Mouse (Mus musculus) lung, postnatal 14 days (tissue): Measurements from ENCODE around the gene Tlr4.

Source experiments
- DNase-seq: peaks from one replicate; pipeline ENCODE4 v3.0.0; 2021

The Tlr4 gene

DNA sequence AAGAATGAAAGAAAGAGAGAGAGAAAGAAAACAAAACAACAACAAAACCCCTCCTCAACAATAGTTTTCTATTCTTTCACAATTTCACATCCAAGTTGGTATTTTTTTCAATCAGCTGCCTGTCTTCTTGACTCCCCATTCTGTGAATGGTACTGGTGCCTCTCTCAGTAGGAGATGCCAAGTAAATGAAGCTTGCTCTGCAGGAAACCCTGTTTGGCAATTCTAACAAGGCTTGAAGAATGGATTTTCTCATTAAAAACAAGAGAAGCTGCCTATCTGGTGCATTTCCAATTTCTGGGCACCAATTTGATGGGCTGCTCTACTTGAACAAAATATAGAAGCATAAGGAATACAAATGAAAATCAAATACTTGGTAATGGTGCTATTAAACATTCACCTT, 74.1 kb downstream of the Tlr4 start:
- no peak for DNase-seq

DNA sequence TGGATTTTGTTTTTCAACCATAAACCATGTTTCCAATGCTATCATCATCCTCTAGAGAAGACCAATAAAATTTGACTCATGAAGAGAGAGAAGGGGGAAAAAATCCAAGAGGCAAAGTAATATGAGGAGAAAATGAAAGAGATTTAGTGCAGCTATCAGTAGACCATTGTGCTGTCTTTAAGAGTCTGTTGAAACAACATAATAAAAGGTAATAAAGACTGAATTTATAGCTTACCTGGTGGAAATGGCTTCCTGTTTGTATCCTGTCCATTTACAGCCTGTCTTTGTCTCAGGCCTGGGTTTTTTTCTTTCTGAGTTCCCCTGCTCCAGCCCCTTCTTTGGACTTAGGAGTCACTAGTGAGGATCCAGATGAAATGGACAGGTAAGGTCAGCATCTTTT, 81.0 kb downstream of the Tlr4 start:
- no peak for DNase-seq

DNA sequence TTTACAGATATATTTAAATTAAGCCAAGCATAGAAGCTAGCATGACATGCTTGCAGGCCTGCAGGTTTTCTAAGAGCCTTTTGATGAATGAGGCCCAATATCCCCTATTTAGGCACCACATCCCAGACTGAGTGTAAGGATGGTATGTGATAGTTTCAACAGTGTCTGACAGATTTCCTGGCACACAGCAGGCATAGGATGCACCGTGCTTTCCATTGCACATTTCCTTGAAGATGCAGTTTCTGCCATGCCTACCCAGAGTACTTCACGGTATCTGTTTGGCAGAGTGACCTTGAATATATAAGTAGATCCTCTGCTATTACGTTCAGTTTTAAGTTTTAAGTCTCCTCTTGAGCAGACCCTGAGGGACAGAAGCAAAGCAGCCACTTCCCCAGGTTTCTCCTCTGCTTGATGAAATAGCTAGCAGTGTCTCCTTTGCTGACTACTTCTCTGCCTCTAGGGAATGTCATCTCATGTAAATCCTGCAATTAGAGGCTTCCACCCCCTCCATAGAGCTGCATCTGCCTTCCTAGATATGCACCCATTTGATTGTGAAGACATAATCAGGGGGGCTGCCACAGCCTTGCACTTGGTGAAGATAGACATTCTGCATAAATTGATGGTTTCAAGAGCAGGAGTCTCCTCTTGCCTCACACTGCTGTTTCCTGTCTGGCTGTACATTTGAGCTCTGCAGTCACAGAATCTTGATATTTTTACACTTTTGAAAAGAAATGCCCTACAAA, 92.4 kb downstream of the Tlr4 start:
- DNase-seq, result no peak

DNA sequence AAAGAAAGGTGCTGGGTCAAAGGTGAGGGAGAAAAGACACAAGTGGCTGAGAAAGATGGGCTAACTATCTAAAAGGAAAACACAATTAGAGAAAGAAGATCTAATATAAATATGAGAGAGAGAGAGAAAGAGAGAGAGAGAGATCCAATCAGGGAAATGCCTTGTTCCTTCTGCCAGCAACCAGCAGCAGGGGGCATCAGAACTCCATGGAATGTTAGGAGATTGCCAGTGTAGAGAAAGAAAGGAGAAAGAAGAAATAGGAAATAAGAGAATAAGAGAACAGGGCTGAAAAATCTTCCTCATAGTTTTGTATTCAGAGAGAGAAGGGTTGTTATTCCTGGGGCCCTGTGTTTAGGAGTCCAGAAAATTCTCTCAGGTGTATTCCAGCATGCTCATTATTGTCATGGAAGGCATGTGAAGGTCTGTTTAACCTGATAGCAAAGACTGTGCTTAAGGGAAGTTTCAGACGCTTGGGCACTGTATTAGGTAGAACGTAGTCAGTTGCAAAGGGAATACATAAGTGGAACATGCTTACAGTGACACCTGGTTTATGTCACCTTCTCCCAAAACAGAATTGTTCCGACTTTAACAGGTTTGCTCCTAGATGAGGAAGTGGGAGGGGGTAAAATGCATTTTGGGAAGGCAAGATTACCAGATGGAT, 96.4 kb downstream of the Tlr4 start:
- DNase-seq, result peak; percentile 33

DNA sequence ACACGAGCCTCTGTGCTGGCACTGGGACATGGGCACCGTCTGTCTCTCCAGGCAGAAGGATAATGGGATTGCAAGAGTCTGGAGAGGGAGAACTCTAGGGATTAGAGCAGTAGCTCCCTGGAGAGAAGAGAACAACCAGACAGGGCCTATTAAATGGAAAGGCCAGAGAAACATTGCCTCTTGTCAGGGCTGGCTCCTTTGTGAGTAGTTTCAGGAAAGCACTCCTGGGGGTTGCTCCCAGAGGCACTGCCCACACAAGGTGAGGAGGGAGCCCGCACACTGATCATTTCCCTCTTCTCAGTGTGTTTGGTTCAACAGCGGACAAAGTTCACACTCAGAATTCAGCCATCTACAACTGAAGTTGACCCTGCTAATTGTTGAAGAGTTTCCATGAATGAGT, 98.7 kb downstream of the Tlr4 start:
- no peak for DNase-seq

DNA sequence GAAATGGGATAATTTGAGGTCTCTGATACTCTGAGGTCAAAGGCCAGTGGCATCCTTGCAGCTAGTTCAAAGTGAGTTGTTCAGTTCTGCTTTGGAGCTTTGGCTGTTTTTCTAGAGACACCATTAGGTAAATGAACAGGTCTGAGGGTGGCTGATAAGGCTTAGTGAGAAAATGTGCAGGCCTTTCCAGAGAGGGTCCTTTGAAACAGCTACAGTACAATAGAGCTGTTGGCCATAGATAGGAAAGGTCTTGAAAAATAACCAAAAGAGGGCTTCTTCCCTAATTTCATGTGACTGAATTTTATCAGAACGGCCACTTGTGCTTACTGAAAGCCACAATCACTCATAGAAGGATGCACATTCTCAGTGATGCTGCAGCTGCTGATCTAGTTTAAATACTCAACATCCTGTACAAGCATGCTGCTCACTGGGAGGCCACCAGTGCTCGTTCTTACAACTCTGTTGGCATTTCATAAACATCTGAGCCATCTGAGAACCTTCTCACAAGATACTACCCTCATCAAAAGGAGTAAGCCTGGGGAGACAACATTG, 100.2 kb downstream of the Tlr4 start:
- DNase-seq, result no peak

DNA sequence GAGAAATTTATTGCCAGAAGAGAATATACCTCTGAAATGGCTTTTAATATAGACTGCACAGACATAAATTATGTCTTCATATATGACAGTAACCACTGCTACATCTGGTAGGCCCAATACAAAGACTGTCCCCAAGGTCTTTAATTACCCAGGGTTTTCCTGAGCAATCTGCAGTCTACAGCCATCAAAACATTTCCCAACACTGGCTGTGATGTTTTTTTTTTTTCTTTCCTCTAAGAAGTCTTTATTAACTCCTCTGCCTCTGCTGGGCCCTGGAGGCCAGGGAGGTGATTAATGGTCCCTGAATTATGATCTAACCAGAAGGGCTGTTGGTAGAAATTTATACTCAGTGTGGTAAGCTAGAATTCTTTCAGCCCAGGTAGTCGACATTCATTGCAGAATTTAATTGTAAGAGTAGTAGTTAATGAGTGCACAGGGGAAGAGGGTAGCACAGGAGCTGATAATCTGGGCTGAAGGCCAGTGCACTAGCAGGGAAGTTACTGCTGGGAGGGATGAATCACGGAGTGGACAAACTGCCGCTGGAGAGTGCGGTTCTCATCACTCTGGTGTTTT, 111.2 kb downstream of the Tlr4 start:
- DNase-seq, result no peak

DNA sequence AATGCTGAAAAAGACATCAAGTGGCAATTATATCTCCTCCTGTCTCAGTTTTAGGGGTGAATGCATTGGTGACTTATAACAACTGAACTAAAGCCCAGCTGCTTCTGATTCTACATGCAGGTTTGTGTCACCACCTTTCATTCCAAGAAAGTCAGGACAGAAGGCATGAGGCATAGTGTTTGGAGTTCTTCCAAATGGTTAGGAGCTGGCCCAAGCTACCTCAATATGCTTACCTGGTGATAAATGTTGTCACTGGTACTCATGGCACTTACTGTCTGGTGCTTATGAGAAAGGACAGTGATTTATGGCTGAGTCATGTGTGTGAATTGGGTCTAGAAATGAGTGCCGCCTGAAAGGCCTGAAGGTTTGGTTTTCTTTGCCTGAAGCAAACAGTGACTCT, 114.5 kb downstream of the Tlr4 start:
- DNase-seq, result no peak

DNA sequence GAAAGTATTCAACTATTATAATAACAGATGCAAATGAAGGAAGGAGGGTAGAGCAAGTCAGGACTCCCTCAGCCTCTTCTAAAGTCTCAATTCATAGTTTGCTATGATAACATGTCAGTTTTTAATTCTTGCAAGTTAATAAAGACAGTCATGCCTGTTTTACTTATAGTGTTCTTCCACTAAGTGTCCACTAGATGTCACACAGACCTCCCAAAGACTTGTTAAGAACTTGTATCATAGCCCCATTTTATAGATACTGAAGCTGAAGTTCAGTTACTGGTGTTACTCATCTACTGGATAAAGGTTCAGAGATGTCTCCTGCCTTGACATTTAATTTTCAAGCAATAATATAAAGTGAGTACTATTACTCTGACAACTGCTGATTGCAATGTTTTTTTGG, 116.3 kb downstream of the Tlr4 start:
- DNase-seq, result no peak

DNA sequence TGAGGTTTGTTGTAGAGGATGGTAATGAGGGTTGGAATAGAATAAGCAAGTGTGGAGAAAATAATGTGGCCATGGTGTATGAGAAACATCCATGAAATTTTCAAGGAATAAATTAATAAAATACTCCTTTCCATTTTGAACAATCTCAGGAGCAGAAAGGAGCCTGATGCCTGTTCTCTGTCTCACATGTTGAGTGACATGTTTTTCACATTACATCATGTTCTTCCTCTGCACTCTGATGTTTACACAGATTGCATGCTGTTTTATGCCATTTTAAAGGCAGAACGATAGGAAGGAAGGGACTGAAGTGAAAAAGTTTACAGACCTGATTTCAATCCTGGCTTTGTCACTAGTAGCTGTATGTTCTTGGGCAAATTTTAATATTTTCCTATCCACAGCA, 120.3 kb downstream of the Tlr4 start:
- no peak for DNase-seq

DNA sequence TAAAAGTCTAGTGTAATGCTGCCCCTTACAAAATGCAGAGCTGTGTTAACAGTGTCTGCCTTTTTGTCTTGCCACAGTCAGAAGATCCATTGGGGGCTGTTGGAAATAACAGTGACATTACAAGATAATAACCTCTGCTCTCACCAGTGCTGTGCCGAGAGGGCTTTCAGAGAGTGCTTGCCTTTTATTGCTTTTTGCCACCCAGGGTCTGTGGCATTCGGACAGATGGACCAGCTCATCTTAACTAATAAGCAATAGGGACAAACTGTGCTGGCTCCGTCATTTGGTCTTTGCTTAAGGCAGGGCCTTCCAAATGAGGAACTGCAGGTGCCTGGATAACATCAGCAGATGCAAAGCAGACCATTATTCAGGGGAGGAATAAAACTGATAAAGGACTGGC, 147.5 kb downstream of the Tlr4 start:
- DNase-seq, result no peak
